Mouse (Mus musculus): ENCODE data around the gene Calhm3. TPM values are rescaled to one million over a fixed set of nuclear protein-coding genes. Genes with fewer than 3 reads are reported as not detected.
A peak's percentile ranks its signal among the peaks of the same experiment; 100 is the strongest.

The Calhm3 gene
- total RNA-seq, 2 experiments from 2014 or later = not detected

GRCm38 (mm10) chr19:47128835-47129234, 28.7 kb downstream of the Calhm3 start:
- ATAC-seq (replicated peaks; ENCODE audit: poor library complexity, severe bottlenecking) = no peak

GRCm38 (mm10) chr19:47128164-47128563, 29.4 kb downstream of the Calhm3 start:
- ATAC-seq (replicated peaks; ENCODE audit: poor library complexity, severe bottlenecking) = no peak

GRCm38 (mm10) chr19:47122802-47123201, 34.8 kb downstream of the Calhm3 start:
- peak; percentile 61; the same call in 1 of the 2 replicates for ATAC-seq (replicated peaks; ENCODE audit: poor library complexity, severe bottlenecking)

- peak; percentile 63 for ATAC-seq (replicated peaks; ENCODE audit: poor library complexity, severe bottlenecking)
These were observed 36.5 kb downstream of the Calhm3 start for GRCm38 (mm10) chr19:47121054-47121453.

- no peak for ATAC-seq (replicated peaks; ENCODE audit: poor library complexity, severe bottlenecking)
These were observed 38.9 kb downstream of the Calhm3 start for GRCm38 (mm10) chr19:47118634-47119033.

GRCm38 (mm10) chr19:47104641-47105271, 52.8 kb downstream of the Calhm3 start:
- no peak for ATAC-seq (replicated peaks; ENCODE audit: poor library complexity, severe bottlenecking)

Other genes starting within 250 kb of the Calhm3 start
- not detected in 2 replicates for gene Ina, start 143.1 kb downstream of the Calhm3 start, total RNA-seq (2014; fragmentation: Nextera tagmentation)
- gene Ina, start 143.1 kb downstream of the Calhm3 start, total RNA-seq (2017) = not detected in 2 replicates
- gene Nt5c2, start 142.6 kb downstream of the Calhm3 start, total RNA-seq (2014; fragmentation: Nextera tagmentation) = 62.3 and 65.3 TPM in 2 replicates
- gene Nt5c2, start 142.6 kb downstream of the Calhm3 start, total RNA-seq (2017) = 67.6 and 84.5 TPM in 2 replicates
- gene Pcgf6, start 106.9 kb downstream of the Calhm3 start, total RNA-seq (2014; fragmentation: Nextera tagmentation) = 21.3 and 24.9 TPM in 2 replicates
- gene Pcgf6, start 106.9 kb downstream of the Calhm3 start, total RNA-seq (2017) = 10.0 and 11.3 TPM in 2 replicates
- 6.3 and 9.9 TPM in 2 replicates for gene Taf5, start 90.0 kb downstream of the Calhm3 start, total RNA-seq (2014; fragmentation: Nextera tagmentation)
- 25.3 and 27.4 TPM in 2 replicates for gene Taf5, start 90.0 kb downstream of the Calhm3 start, total RNA-seq (2017)
- 747 and 798 TPM in 2 replicates for gene Usmg5, start 67.1 kb downstream of the Calhm3 start, total RNA-seq (2014; fragmentation: Nextera tagmentation)
- 493 and 868 TPM in 2 replicates for gene Usmg5, start 67.1 kb downstream of the Calhm3 start, total RNA-seq (2017)
- 21.6 and 24.7 TPM in 2 replicates for gene Pdcd11, start 67.0 kb downstream of the Calhm3 start, total RNA-seq (2014; fragmentation: Nextera tagmentation)
- gene Pdcd11, start 67.0 kb downstream of the Calhm3 start, total RNA-seq (2017) = 23.8 and 29.3 TPM in 2 replicates
- gene Calhm2, start 19.5 kb downstream of the Calhm3 start, total RNA-seq (2014; fragmentation: Nextera tagmentation) = 6.6 and 18.6 TPM in 2 replicates
- 6.0 and 10.2 TPM in 2 replicates for gene Calhm2, start 19.5 kb downstream of the Calhm3 start, total RNA-seq (2017)
- gene Calhm1, start 13.5 kb downstream of the Calhm3 start, total RNA-seq (2014; fragmentation: Nextera tagmentation) = not detected in 2 replicates
- not detected in 2 replicates for gene Calhm1, start 13.5 kb downstream of the Calhm3 start, total RNA-seq (2017)
- gene Neurl1a, start 21.1 kb upstream of the Calhm3 start, total RNA-seq (2014; fragmentation: Nextera tagmentation) = not detected in 2 replicates
- gene Neurl1a, start 21.1 kb upstream of the Calhm3 start, total RNA-seq (2017) = 0.04 TPM in 1 of 2 replicates, not detected in the other

Measured in granulocyte monocyte progenitor cell, adult 5-6 weeks (primary cell).